Mouse (Mus musculus): ENCODE results near the gene B4galt5. TPM values are rescaled to one million over a fixed set of nuclear protein-coding genes. Genes with fewer than 3 reads are reported as not detected.
A peak's percentile ranks its signal among the peaks of the same experiment; 100 is the strongest.
"Not testable (repeated sequence)": the region's sequence is repeated elsewhere in the genome, so short reads cannot be mapped to it uniquely, and the experiment has no call there.

B4galt5 gene
- 16.2 and 20.4 TPM in 2 replicates for polyA plus RNA-seq (2014; fragmentation: Nextera tagmentation; extraction: Ambion mirVana)

DNA sequence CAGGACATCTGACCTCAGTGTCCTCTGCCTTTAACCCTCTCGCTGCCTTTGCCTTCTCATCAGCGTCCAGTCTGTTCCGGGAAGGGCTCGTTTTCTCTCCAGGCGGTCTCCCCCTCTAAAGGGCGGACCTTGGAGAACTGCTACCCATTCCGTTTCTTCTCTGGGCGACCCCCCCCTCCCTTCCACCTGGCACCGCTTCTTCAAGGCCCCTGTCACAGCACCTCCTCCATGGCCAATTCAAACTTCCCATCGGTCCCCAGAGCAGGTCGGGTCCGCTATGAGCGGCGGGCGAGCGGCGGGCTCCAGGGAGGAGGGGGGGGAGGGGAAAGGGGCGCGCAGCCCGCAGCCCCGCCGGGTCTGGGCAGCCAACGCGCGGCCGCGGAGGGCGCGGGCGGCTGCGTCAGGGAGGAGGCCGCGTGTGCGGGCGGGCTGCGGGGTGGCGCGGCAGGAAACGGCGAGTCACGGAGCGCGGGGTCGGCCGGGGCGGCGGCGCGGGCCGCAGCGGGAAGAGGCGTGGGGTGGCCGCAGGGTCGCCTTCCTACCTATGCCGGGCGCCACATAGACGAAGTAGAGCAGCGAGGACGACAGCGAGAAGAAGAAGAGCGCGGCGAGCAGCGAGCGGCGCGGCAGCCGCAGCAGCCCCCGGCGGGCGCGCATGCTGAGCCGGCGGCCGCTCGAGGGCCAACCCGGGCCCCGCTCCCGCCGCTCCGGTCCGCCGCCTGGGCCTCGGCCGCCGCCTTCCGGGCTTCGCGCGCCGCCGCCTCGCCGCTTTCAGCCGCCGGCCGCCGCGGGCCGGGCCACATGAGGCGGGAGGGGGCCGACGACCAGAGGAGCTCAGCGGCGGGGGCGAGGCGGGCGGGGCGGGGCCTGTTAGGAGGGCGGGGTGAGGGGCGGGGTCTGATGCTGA is at the start of gene B4galt5:
TSS of gene B4galt5 (minus strand) at position 808 of the 907 bp plus-strand sequence.
- under 1% methylated on average over 90 of the region's 111 CpGs for WGBS
- no peaks in the 10 kb centered on the region for H3K36me3 ChIP-seq (ENCODE audit: control insufficient read depth, insufficient read depth, low read length)
- no peaks in the 10 kb centered on the region for H3K27me3 ChIP-seq (ENCODE audit: control insufficient read depth, insufficient read depth, low read length)
- peak; percentile 43 for ATAC-seq (ENCODE audit: low FRiP score, low TSS enrichment)
- H3K4me2 ChIP-seq (ENCODE audit: low read length), result peak within 1 kb of the TSS; percentile 71
- H3K4me3 ChIP-seq (replicated peaks; ENCODE audit: low read depth, low read length), result peak within 1 kb of the TSS; percentile 68
- peak; percentile 79 for DNase-seq
- H3K4me1 ChIP-seq (ENCODE audit: control insufficient read depth, insufficient read depth, low read length), result peaks cover 10% of the 10 kb centered on the region; the same call in 1 of the 2 replicates
- H3K9ac ChIP-seq (replicated peaks; ENCODE audit: low read length), result peak within 1 kb of the TSS; percentile 81
- H3K27ac ChIP-seq (replicated peaks; ENCODE audit: low read depth, low read length), result peak within 1 kb of the TSS; percentile 90
- no peaks in the 10 kb centered on the region for H3K9me3 ChIP-seq (ENCODE audit: control insufficient read depth, low read length)

DNA sequence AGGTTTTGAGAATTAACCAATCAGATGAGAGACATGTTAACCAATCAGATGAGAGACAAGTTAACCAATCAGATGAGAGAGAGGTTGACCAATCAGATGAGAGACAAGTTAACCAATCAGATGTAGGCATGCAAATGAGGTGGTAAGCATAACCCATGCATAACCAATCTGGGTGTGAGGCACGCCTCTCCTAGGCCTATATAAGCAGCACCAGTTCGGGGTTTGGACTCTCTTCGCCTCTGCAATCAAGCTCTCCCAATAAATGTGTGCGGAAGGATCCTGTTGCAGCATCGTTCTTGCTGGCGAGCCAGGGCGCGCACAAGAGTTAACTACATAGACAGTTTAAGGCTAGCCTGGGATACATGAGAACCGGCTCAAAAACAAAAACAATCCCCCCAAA is 47.4 kb upstream of the B4galt5 start:
- not testable (repeated sequence) for H3K9me3 ChIP-seq (ENCODE audit: control insufficient read depth, low read length); H3K4me1 ChIP-seq (ENCODE audit: control insufficient read depth, insufficient read depth, low read length); H3K4me3 ChIP-seq (replicated peaks; ENCODE audit: low read depth, low read length); ATAC-seq (ENCODE audit: low FRiP score, low TSS enrichment); H3K4me2 ChIP-seq (ENCODE audit: low read length); H3K9ac ChIP-seq (replicated peaks; ENCODE audit: low read length); H3K27ac ChIP-seq (replicated peaks; ENCODE audit: low read depth, low read length); H3K27me3 ChIP-seq (ENCODE audit: control insufficient read depth, insufficient read depth, low read length); H3K36me3 ChIP-seq (ENCODE audit: control insufficient read depth, insufficient read depth, low read length); DNase-seq
- 93% methylated on average over 9 of the region's 9 CpGs for WGBS

DNA sequence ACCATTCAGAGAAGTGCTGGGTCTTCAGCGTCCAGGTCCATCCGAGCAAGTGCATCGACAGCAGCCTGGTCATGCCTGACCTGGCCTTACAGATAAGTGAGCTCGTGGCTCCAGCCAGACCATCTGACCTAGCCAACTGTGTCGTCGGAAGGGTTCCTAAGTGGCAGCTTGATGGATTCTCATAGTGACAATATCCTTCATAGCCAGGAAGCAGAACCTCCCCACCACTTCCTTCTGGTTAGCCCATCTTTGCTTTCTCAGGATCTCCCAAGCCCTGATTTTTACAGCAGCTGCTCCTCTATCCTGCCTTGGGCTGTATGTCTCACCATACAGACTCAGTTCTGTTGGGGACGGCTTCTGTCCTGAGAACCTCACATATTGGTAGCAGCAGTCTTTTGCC is 45.4 kb upstream of the B4galt5 start:
- Histone ChIP-seq H3K9me3 (ENCODE audit: control insufficient read depth, low read length) (no peaks in the 10 kb centered on the region), H3K27ac (replicated peaks; ENCODE audit: low read depth, low read length) (no peak overlapping the region), H3K4me3 (replicated peaks; ENCODE audit: low read depth, low read length) (no peak overlapping the region), H3K9ac (replicated peaks; ENCODE audit: low read length) (no peak overlapping the region), H3K4me2 (ENCODE audit: low read length) (no peak overlapping the region), H3K27me3 (ENCODE audit: control insufficient read depth, insufficient read depth, low read length) (no peaks in the 10 kb centered on the region), H3K4me1 (ENCODE audit: control insufficient read depth, insufficient read depth, low read length) (no peaks in the 10 kb centered on the region), H3K36me3 (ENCODE audit: control insufficient read depth, insufficient read depth, low read length) (no peaks in the 10 kb centered on the region)
- 87% methylated on average over 7 of the region's 7 CpGs for WGBS
- DNase-seq (no peak), ATAC-seq (ENCODE audit: low FRiP score, low TSS enrichment) (no peak)

DNA sequence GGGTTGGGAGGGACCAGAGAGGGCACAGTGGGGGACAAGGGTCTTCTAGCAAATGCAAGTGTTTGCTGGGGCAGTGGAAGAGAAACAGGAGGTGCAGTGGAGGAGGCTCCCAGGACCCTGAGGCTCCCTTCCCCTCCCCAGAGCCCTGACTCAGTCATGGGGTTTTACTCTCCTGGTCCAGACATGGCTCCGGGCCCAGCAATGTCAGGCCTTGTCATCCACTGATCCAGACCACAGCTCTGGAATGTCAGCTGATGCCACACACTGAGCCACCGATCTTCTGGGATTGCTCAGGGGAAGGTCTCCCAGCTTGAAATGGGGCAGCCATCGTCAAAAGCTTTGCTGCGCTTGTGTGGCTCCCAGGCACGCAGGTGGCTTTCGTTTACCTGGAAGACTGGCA is 38.0 kb upstream of the B4galt5 start:
- no peak overlapping the region for H3K27ac ChIP-seq (replicated peaks; ENCODE audit: low read depth, low read length)
- ATAC-seq (ENCODE audit: low FRiP score, low TSS enrichment), result no peak

DNA sequence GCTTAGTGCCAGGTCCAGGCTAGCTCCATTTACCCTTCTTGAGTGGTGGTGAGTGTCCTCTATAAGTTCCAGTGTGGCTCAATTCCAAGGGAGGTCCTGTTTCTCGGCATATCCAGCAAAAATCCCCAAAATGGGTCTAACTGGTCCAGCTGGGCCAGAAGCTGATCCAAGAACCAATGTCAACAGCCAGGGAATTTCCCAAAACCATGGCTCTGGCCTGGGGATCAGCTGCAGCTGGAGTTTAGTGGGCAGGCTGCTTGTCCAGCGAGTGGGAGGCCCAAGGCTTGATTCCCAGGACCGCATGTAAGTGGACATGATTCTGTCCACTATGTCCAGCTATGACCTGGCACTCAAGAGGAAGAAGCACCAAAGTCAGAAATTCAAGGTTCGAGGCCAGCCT is 37.5 kb upstream of the B4galt5 start:
- ATAC-seq (ENCODE audit: low FRiP score, low TSS enrichment) (no peak), DNase-seq (no peak)
- Histone ChIP-seq H3K4me1 (ENCODE audit: control insufficient read depth, insufficient read depth, low read length) (no peaks in the 10 kb centered on the region), H3K27ac (replicated peaks; ENCODE audit: low read depth, low read length) (no peak overlapping the region), H3K4me3 (replicated peaks; ENCODE audit: low read depth, low read length) (no peak overlapping the region), H3K27me3 (ENCODE audit: control insufficient read depth, insufficient read depth, low read length) (no peaks in the 10 kb centered on the region), H3K36me3 (ENCODE audit: control insufficient read depth, insufficient read depth, low read length) (no peaks in the 10 kb centered on the region), H3K9me3 (ENCODE audit: control insufficient read depth, low read length) (no peaks in the 10 kb centered on the region), H3K4me2 (ENCODE audit: low read length) (no peak overlapping the region), H3K9ac (replicated peaks; ENCODE audit: low read length) (no peak overlapping the region)
- 84% methylated on average over 4 of the region's 4 CpGs for WGBS

More for the DNA sequence above, 38.0 kb upstream of the B4galt5 start:
- Histone ChIP-seq H3K4me2 (ENCODE audit: low read length) (no peak overlapping the region), H3K4me1 (ENCODE audit: control insufficient read depth, insufficient read depth, low read length) (no peaks in the 10 kb centered on the region), H3K27me3 (ENCODE audit: control insufficient read depth, insufficient read depth, low read length) (no peaks in the 10 kb centered on the region), H3K4me3 (replicated peaks; ENCODE audit: low read depth, low read length) (no peak overlapping the region), H3K36me3 (ENCODE audit: control insufficient read depth, insufficient read depth, low read length) (no peaks in the 10 kb centered on the region), H3K9ac (replicated peaks; ENCODE audit: low read length) (no peak overlapping the region), H3K9me3 (ENCODE audit: control insufficient read depth, low read length) (no peaks in the 10 kb centered on the region)
- DNase-seq, result no peak
- WGBS, result 78% methylated on average over 6 of the region's 6 CpGs

DNA sequence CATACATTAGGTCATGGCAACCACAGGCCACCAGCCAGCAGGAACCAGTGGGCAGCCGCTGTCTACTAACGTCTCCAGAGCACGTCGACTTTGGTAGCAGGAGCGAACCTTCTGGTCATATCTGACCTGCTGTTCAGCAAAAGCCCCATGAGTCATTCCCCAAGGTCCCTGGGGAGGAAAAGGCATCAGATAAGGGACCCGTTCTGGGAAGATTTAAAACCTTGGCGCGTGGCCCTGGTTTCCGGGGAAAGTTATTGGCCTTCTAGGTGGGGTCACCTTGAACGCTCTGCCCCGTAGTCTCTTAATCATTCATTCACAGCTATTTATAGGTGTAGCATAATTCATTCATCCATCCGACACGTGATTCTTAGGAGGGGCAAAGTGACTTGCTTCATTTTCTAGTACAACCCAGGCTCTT is 34.7 kb upstream of the B4galt5 start:
- Histone ChIP-seq H3K9me3 (ENCODE audit: control insufficient read depth, low read length) (no peaks in the 10 kb centered on the region), H3K9ac (replicated peaks; ENCODE audit: low read length) (no peak overlapping the region), H3K27ac (replicated peaks; ENCODE audit: low read depth, low read length) (no peak overlapping the region), H3K36me3 (ENCODE audit: control insufficient read depth, insufficient read depth, low read length) (no peaks in the 10 kb centered on the region), H3K27me3 (ENCODE audit: control insufficient read depth, insufficient read depth, low read length) (no peaks in the 10 kb centered on the region), H3K4me1 (ENCODE audit: control insufficient read depth, insufficient read depth, low read length) (no peaks in the 10 kb centered on the region), H3K4me2 (ENCODE audit: low read length) (no peak overlapping the region), H3K4me3 (replicated peaks; ENCODE audit: low read depth, low read length) (no peak overlapping the region)
- ATAC-seq (ENCODE audit: low FRiP score, low TSS enrichment) (no peak), DNase-seq (no peak)
- WGBS, result 91% methylated on average over 13 of the region's 13 CpGs

DNA sequence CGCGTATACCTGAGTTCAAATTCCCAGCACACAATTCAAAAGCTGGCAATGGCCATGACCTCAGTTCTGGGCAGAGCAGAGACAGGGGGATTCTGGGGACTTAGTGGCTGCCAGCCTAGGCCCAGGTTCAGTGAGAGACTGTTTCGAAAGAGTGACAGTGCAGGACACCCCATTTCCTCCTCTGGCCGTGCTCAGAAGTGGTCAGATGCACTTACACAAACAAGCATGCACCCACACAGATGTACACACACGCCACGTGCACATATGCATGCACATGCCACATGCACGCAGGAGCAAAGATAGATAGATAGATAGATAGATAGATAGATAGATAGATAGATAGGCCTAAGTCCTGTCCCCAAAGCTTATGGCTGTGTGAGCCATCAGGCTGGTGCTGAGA is 33.4 kb upstream of the B4galt5 start:
- WGBS, result 89% methylated on average over 7 of the region's 7 CpGs

DNA sequence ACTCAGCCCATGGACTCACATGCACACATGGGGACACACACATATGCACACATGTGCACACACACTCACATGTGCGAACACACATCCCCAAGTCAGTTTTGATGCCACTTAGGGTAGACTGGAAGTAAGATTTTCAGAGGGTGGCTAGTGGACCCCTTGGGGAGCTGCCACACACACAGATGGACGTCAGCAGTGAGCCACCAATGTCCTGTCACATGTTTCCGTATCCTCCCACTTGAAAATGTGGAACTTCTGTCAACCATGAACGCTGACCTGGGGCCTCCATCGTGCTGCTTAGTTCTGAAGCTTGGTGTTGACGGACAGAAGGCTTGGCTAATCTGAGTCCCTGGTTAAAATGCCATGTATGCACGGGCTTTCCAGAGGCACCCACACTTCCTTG is 32.6 kb upstream of the B4galt5 start:
- DNase-seq, result no peak
- Histone ChIP-seq H3K27me3 (ENCODE audit: control insufficient read depth, insufficient read depth, low read length) (no peaks in the 10 kb centered on the region), H3K36me3 (ENCODE audit: control insufficient read depth, insufficient read depth, low read length) (no peaks in the 10 kb centered on the region), H3K4me1 (ENCODE audit: control insufficient read depth, insufficient read depth, low read length) (no peaks in the 10 kb centered on the region), H3K4me3 (replicated peaks; ENCODE audit: low read depth, low read length) (no peak overlapping the region), H3K27ac (replicated peaks; ENCODE audit: low read depth, low read length) (no peak overlapping the region), H3K4me2 (ENCODE audit: low read length) (no peak overlapping the region), H3K9me3 (ENCODE audit: control insufficient read depth, low read length) (no peaks in the 10 kb centered on the region), H3K9ac (replicated peaks; ENCODE audit: low read length) (no peak overlapping the region)
- WGBS, result 82% methylated on average over 7 of the region's 7 CpGs
- no peak for ATAC-seq (ENCODE audit: low FRiP score, low TSS enrichment)

More for the DNA sequence above, 33.4 kb upstream of the B4galt5 start:
- DNase-seq (no peak), ATAC-seq (ENCODE audit: low FRiP score, low TSS enrichment) (no peak)
- H3K36me3 ChIP-seq (ENCODE audit: control insufficient read depth, insufficient read depth, low read length), result no peaks in the 10 kb centered on the region
- no peak overlapping the region for H3K4me3 ChIP-seq (replicated peaks; ENCODE audit: low read depth, low read length)
- H3K4me2 ChIP-seq (ENCODE audit: low read length), result no peak overlapping the region
- H3K27ac ChIP-seq (replicated peaks; ENCODE audit: low read depth, low read length), result no peak overlapping the region
- no peak overlapping the region for H3K9ac ChIP-seq (replicated peaks; ENCODE audit: low read length)
- no peaks in the 10 kb centered on the region for H3K27me3 ChIP-seq (ENCODE audit: control insufficient read depth, insufficient read depth, low read length)
- H3K4me1 ChIP-seq (ENCODE audit: control insufficient read depth, insufficient read depth, low read length), result no peaks in the 10 kb centered on the region
- H3K9me3 ChIP-seq (ENCODE audit: control insufficient read depth, low read length), result no peaks in the 10 kb centered on the region

Measured in midbrain, embryonic 14.5 days (tissue).